Mouse (Mus musculus): ENCODE measurements around the gene Hist2h3c2. TPM values are rescaled to one million over a fixed set of nuclear protein-coding genes. Genes with fewer than 3 reads are reported as not detected.

The Hist2h3c2 gene
- total and polyA plus RNA-seq, 3 experiments: 8.2 to 2,744 (median 1,897) TPM

DNA sequence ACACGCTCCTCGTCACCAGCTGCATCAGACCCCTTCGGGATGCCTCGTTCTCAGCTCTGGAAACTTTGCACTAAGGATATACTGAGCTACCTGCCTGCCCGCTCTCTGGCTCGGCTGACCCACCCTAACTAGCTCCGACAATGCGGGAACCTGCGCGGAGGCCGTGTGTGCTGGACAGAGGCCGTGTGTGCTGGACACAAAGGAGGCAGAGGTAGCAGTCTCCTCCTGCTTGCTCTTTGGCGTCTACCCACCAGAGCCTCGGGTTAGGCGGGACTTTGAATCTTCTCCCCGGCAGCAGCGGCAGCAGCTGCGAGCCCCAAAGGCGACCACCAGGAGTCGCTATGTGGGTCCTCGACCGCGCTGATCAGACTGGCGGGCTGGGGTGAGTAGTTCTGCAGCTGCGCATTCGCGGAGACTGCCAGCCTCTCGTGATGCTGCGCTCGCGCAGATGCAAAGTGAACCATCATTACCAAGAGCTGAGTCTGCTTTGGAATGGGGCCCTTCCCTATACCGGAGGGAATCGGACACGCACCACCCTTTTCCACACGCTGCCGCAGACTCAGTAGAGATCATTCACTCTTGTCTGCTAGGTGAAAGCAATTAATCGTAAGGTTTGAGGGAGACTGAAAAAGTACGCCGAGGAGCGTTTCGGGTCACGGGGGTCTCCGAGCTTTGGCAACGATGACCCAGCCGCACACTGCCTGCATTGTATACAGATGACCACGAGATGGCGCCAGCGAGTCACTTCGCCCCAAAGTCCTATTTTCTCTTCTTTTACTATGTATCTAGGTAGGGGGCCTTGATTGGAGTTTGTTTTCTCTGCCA is 39.1 kb upstream of the Hist2h3c2 start:
- Histone ChIP-seq H3K27me3 (ENCODE audit: control insufficient read depth in 1 of 2, insufficient read depth in 2 of 2, low read length in 2 of 2) (no peaks in the 10 kb centered on the region), H3K9me3 (replicated peaks; ENCODE audit: insufficient read depth, low read length) (no peaks in the 10 kb centered on the region), H3K9ac (ENCODE audit: control insufficient read depth, low read depth, low read length, poor library complexity, severe bottlenecking) (peak overlapping the region; percentile 78), H3K36me3 (ENCODE audit: control insufficient read depth in 1 of 2, insufficient read depth in 2 of 2, low read length in 2 of 2) (peaks cover 0 to 10% of the 10 kb centered on the region in 2 experiments; a peak in 2 of 4 replicates), H3K4me1 (ENCODE audit: control insufficient read depth in 1 of 2, insufficient read depth in 2 of 2, low read length in 2 of 2) (peaks cover 2 to 20% of the 10 kb centered on the region in 2 experiments), H3K79me2 (ENCODE audit: control insufficient read depth, insufficient read depth, low read length, poor library complexity) (no peaks in the 10 kb centered on the region; the same call in 1 of the 2 replicates), H3K4me3 (ENCODE audit: control insufficient read depth in 1 of 2, insufficient read depth in 1 of 2, low read depth in 2 of 2, low read length in 2 of 2) (peak overlapping the region; percentile 72 to 84), H3K27ac (ENCODE audit: control insufficient read depth, low read depth, low read length) (peak overlapping the region; percentile 66)
- no peak for TF ChIP-seq ZMIZ1 (IDR thresholded peaks at IDR 0.05; ENCODE audit: low read depth, low read length)
- no peak for TF ChIP-seq GATA1 (IDR thresholded peaks at IDR 0.05; ENCODE audit: low read depth, low read length)
- no peak for TF ChIP-seq CHD2 (IDR thresholded peaks at IDR 0.05; ENCODE audit: low read length)
- TF ChIP-seq MEF2A (IDR thresholded peaks at IDR 0.05; ENCODE audit: extremely low read depth, insufficient replicate concordance, low read depth, low read length, poor library complexity, severe bottlenecking): no peak
- no peak for TF ChIP-seq ZKSCAN1 (IDR thresholded peaks at IDR 0.05; ENCODE audit: low read depth, low read length)
- no peak for TF ChIP-seq ETS1 (IDR thresholded peaks at IDR 0.05; ENCODE audit: low read depth, low read length)
- TF ChIP-seq MYC (IDR thresholded peaks at IDR 0.05; ENCODE audit: low read depth, low read length): no peak
- TF ChIP-seq TAL1 (IDR thresholded peaks at IDR 0.05; ENCODE audit: low read length): no peak
- TF ChIP-seq E2F4 (IDR thresholded peaks at IDR 0.05; ENCODE audit: borderline replicate concordance, low read depth, low read length): no peak
- no peak for TF ChIP-seq ZNF384 (IDR thresholded peaks at IDR 0.05; ENCODE audit: low read depth, low read length)
- TF ChIP-seq SIN3A (IDR thresholded peaks at IDR 0.05; ENCODE audit: low read length): no peak
- peak in 2 of 3 experiments; percentile 93 to 100; a peak in 4 of 6 replicates for TF ChIP-seq CTCF (IDR thresholded peaks at IDR 0.05 in 2 of 3, conservative IDR thresholded peaks at IDR 0.05 in 1 of 3; ENCODE audit: control insufficient read depth in 1 of 3, insufficient read depth in 1 of 3, low read depth in 2 of 3, low read length in 3 of 3, poor library complexity in 1 of 3, severe bottlenecking in 1 of 3)
- peak; percentile 79 to 83 for TF ChIP-seq POLR2A (IDR thresholded peaks at IDR 0.05; ENCODE audit: control insufficient read depth in 1 of 2, insufficient read depth in 1 of 2, low read depth in 1 of 2, low read length in 2 of 2, poor library complexity in 1 of 2)
- TF ChIP-seq POLR2AphosphoS2 (IDR thresholded peaks at IDR 0.05; ENCODE audit: low read length): no peak
- no peak for TF ChIP-seq NRF1 (IDR thresholded peaks at IDR 0.05; ENCODE audit: insufficient read depth, low read depth, low read length, poor library complexity, severe bottlenecking)
- TF ChIP-seq EP300 (IDR thresholded peaks at IDR 0.05; ENCODE audit: low read depth in 1 of 2, low read length in 2 of 2): no peak
- no peak for TF ChIP-seq KAT2A (conservative IDR thresholded peaks at IDR 0.05; ENCODE audit: low read depth, low read length)
- no peak for TF ChIP-seq RCOR1 (IDR thresholded peaks at IDR 0.05; ENCODE audit: low read depth, low read length)
- no peak for TF ChIP-seq NELFE (IDR thresholded peaks at IDR 0.05; ENCODE audit: low read depth, low read length)
- TF ChIP-seq USF1 (IDR thresholded peaks at IDR 0.05; ENCODE audit: low read depth, low read length): no peak
- no peak for TF ChIP-seq HCFC1 (IDR thresholded peaks at IDR 0.05; ENCODE audit: low read depth, low read length)
- TF ChIP-seq JUND (IDR thresholded peaks at IDR 0.05; ENCODE audit: low read depth, low read length): no peak
- TF ChIP-seq USF2 (IDR thresholded peaks at IDR 0.05; ENCODE audit: borderline replicate concordance in 1 of 2, insufficient read depth in 1 of 2, low read depth in 1 of 2, low read length in 2 of 2): no peak
- no peak for TF ChIP-seq ZC3H11A (IDR thresholded peaks at IDR 0.05; ENCODE audit: low read depth, low read length)
- TF ChIP-seq UBTF (IDR thresholded peaks at IDR 0.05; ENCODE audit: borderline replicate concordance, insufficient read depth, low read depth, low read length): 0 out of 2 replicates have a peak, but pooled peaks have one; percentile 86
- TF ChIP-seq BHLHE40 (IDR thresholded peaks at IDR 0.05; ENCODE audit: borderline replicate concordance, low read depth, low read length): no peak
- no peak for TF ChIP-seq ELF1 (IDR thresholded peaks at IDR 0.05; ENCODE audit: low read depth, low read length)
- TF ChIP-seq TBP (IDR thresholded peaks at IDR 0.05; ENCODE audit: low read depth, low read length): peak; percentile 65
- TF ChIP-seq MAFK (IDR thresholded peaks at IDR 0.05; ENCODE audit: borderline replicate concordance, low read depth, low read length): no peak
- no peak for TF ChIP-seq RAD21 (IDR thresholded peaks at IDR 0.05; ENCODE audit: low read depth, low read length)
- no peak for TF ChIP-seq GABPA (IDR thresholded peaks at IDR 0.05; ENCODE audit: low read depth, low read length)
- TF ChIP-seq POLR2AphosphoS5 (IDR thresholded peaks at IDR 0.05; ENCODE audit: borderline replicate concordance, low read depth, low read length): no peak
- TF ChIP-seq MAX (IDR thresholded peaks at IDR 0.05; ENCODE audit: low read length): no peak
- no peak for TF ChIP-seq TCF12 (IDR thresholded peaks at IDR 0.05; ENCODE audit: low read depth, low read length)
- TF ChIP-seq SMC3 (IDR thresholded peaks at IDR 0.05; ENCODE audit: low read depth, low read length): no peak
- DNase-seq (ENCODE audit: low read depth, low spot score): peak; percentile 99

Data from MEL (cell line).